Mouse (Mus musculus): ENCODE results near the gene Wdr70. TPM values are rescaled to one million over a fixed set of nuclear protein-coding genes. Genes with fewer than 3 reads are reported as not detected.

Gene Wdr70
- total and polyA plus RNA-seq, 3 experiments, result 21.9 to 37.1 (median 23.6) TPM

- TF ChIP-seq POLR2AphosphoS2 (IDR thresholded peaks at IDR 0.05; ENCODE audit: low read depth, low read length), result peak; percentile 94
- TF ChIP-seq IRF4 (IDR thresholded peaks at IDR 0.05; ENCODE audit: low read depth, low read length), result peak; percentile 12; the same call in 1 of the 2 replicates
- no peak for TF ChIP-seq MAZ (IDR thresholded peaks at IDR 0.05; ENCODE audit: low read depth, low read length)
- no peak; the same call in 1 of the 2 replicates for TF ChIP-seq ETS1 (conservative IDR thresholded peaks at IDR 0.05; ENCODE audit: low read depth, low read length)
- peak; percentile 66 for TF ChIP-seq TCF12 (IDR thresholded peaks at IDR 0.05; ENCODE audit: low read depth, low read length)
- no peak for TF ChIP-seq NRF1 (IDR thresholded peaks at IDR 0.05; ENCODE audit: low read depth, low read length)
- no peak for TF ChIP-seq UBTF (IDR thresholded peaks at IDR 0.05; ENCODE audit: low read depth, low read length)
- TF ChIP-seq JUND (conservative IDR thresholded peaks at IDR 0.05; ENCODE audit: low read depth, low read length), result no peak
- no peak; the same call in 1 of the 2 replicates for TF ChIP-seq TBP (conservative IDR thresholded peaks at IDR 0.05; ENCODE audit: low read depth, low read length)
- TF ChIP-seq ZKSCAN1 (IDR thresholded peaks at IDR 0.05; ENCODE audit: borderline replicate concordance, low read depth, low read length), result no peak
- peak; percentile 91 for TF ChIP-seq HCFC1 (IDR thresholded peaks at IDR 0.05; ENCODE audit: low read depth, low read length)
- no peak for TF ChIP-seq PAX5 (IDR thresholded peaks at IDR 0.05; ENCODE audit: low read length)
- no peak for TF ChIP-seq USF1 (IDR thresholded peaks at IDR 0.05; ENCODE audit: low read depth, low read length)
- TF ChIP-seq CHD2 (IDR thresholded peaks at IDR 0.05; ENCODE audit: low read length), result no peak
- no peak for TF ChIP-seq CTCF (conservative IDR thresholded peaks at IDR 0.05 in 1 of 2, IDR thresholded peaks at IDR 0.05 in 1 of 2; ENCODE audit: low read depth in 2 of 2, low read length in 2 of 2)
- TF ChIP-seq JUN (IDR thresholded peaks at IDR 0.05; ENCODE audit: insufficient read depth, low read depth, low read length), result no peak
- no peak for TF ChIP-seq ZC3H11A (IDR thresholded peaks at IDR 0.05; ENCODE audit: low read depth, low read length)
- TF ChIP-seq NELFE (IDR thresholded peaks at IDR 0.05; ENCODE audit: low read depth, low read length), result peak; percentile 76
- TF ChIP-seq POLR2A (IDR thresholded peaks at IDR 0.05; ENCODE audit: low read depth, low read length), result peak; percentile 79; the same call in 1 of the 2 replicates
- peak; percentile 56; the same call in 1 of the 2 replicates for TF ChIP-seq MAX (IDR thresholded peaks at IDR 0.05; ENCODE audit: low read length)
- TF ChIP-seq KAT2A (IDR thresholded peaks at IDR 0.05; ENCODE audit: insufficient replicate concordance, low read length), result 0 out of 2 replicates have a peak, but pooled peaks have one; percentile 79
- TF ChIP-seq EP300 (IDR thresholded peaks at IDR 0.05; ENCODE audit: low read length), result no peak
- TF ChIP-seq SMC3 (IDR thresholded peaks at IDR 0.05; ENCODE audit: low read depth, low read length), result no peak
- no peak for TF ChIP-seq USF2 (conservative IDR thresholded peaks at IDR 0.05; ENCODE audit: low read depth, low read length)
- TF ChIP-seq CHD1 (IDR thresholded peaks at IDR 0.05; ENCODE audit: low read depth, low read length), result no peak
- TF ChIP-seq ZNF384 (IDR thresholded peaks at IDR 0.05; ENCODE audit: low read depth, low read length), result no peak
- no peak for TF ChIP-seq MAFK (IDR thresholded peaks at IDR 0.05; ENCODE audit: insufficient replicate concordance, low read length)
- peak; percentile 82; the same call in 1 of the 2 replicates for TF ChIP-seq E2F4 (IDR thresholded peaks at IDR 0.05; ENCODE audit: insufficient replicate concordance, low read depth, low read length)
- peak; percentile 91; the same call in 1 of the 2 replicates for TF ChIP-seq ZMIZ1 (IDR thresholded peaks at IDR 0.05; ENCODE audit: low read depth, low read length)
- TF ChIP-seq RCOR1 (conservative IDR thresholded peaks at IDR 0.05; ENCODE audit: low read depth, low read length), result no peak
- peak; percentile 73 for TF ChIP-seq MYC (IDR thresholded peaks at IDR 0.05; ENCODE audit: low read depth, low read length)
- peak; percentile 94 for TF ChIP-seq MXI1 (IDR thresholded peaks at IDR 0.05; ENCODE audit: low read depth, low read length)
- TF ChIP-seq GABPA (IDR thresholded peaks at IDR 0.05; ENCODE audit: insufficient replicate concordance, low read depth, low read length), result no peak; the same call in 1 of the 2 replicates
- TF ChIP-seq ELF1 (IDR thresholded peaks at IDR 0.05; ENCODE audit: low read depth, low read length), result peak; percentile 91
- peak; percentile 65 for TF ChIP-seq BHLHE40 (IDR thresholded peaks at IDR 0.05; ENCODE audit: low read depth, low read length)
- no peak for TF ChIP-seq RAD21 (IDR thresholded peaks at IDR 0.05; ENCODE audit: low read depth, low read length)
- 0 out of 2 replicates have a peak, but pooled peaks have one; percentile 12 for TF ChIP-seq MEF2A (IDR thresholded peaks at IDR 0.05; ENCODE audit: borderline replicate concordance, low read depth, low read length)
- TF ChIP-seq SIN3A (IDR thresholded peaks at IDR 0.05; ENCODE audit: low read length), result peak; percentile 96
- Histone ChIP-seq H3K4me2 (ENCODE audit: insufficient read depth, low read depth, poor library complexity, severe bottlenecking) (peak within 1 kb of the TSS; percentile 99), H3K79me2 (replicated peaks; ENCODE audit: control insufficient read depth, extremely low read depth, insufficient read depth, poor library complexity, severe bottlenecking) (peaks cover 42% of the 10 kb centered on the region), H3K4me3 (replicated peaks in 1 of 3; ENCODE audit: low read depth in 2 of 3, low read length in 2 of 3, poor library complexity in 1 of 3) (peak within 1 kb of the TSS; percentile 79 to 99 (median 93)), H3K4me1 (ENCODE audit: control insufficient read depth in 1 of 2, insufficient read depth in 2 of 2) (peaks cover 7 to 22% of the 10 kb centered on the region in 2 experiments; a peak in 3 of 4 replicates), H3K36me3 (replicated peaks in 1 of 2; ENCODE audit: control insufficient read depth in 1 of 2, insufficient read depth in 1 of 2, low read length in 1 of 2) (peaks cover 26 to 33% of the 10 kb centered on the region in 2 experiments), H3K27me3 (replicated peaks) (no peaks in the 10 kb centered on the region), H3K9me3 (replicated peaks; ENCODE audit: low read length) (no peaks in the 10 kb centered on the region), H3K27ac (ENCODE audit: insufficient read depth, low read depth) (peak within 1 kb of the TSS; percentile 37; the same call in 1 of the 2 replicates), H3K9ac (ENCODE audit: insufficient read depth, low read depth) (peak within 1 kb of the TSS; percentile 89)
- dilution Hi-C loops (cut with MboI; ENCODE audit: extremely low pct_ligation_motif_present, extremely low pct_unique_long_range_greater_than_20kb, low sequenced_read_pairs), result no loop called here
- DNase-seq (ENCODE audit: extremely low read depth), result peak; percentile 95
- in situ Hi-C loops (cut with MboI; ENCODE audit: low pct_ligation_motif_present, low pct_unique_long_range_greater_than_20kb, low sequenced_read_pairs), result loop anchor here (25.0 kb wide), 1 partner anchor 503 kb away; no protein-coding TSS in a partner anchor
Observed at GRCm38 (mm10) chr15:8108966-8109743, 10.1 kb upstream of the Wdr70 start, which contains the start of gene Nup155. Nup155 (plus strand) TSS chr15:8109273.
